Mouse (Mus musculus) ES-E14 (cell line): ENCODE measurements around the gene A230050P20Rik. TPM values are rescaled to one million over a fixed set of nuclear protein-coding genes. Genes with fewer than 3 reads are reported as not detected.

Experiments used
- DNase-seq: peaks from one replicate; pipeline ENCODE4 v3.0.0-alpha.2; 2013; ENCODE audit warnings: low read depth, low spot score
- H3K27ac ChIP-seq: 2 replicates; pipeline ENCODE4 v1.5.1; 2012; ENCODE audit warnings: low read depth, mild to moderate bottlenecking, low read length, moderate library complexity, mixed read lengths; ENCODE audit not compliant: poor library complexity, insufficient read depth, severe bottlenecking
- H3K36me3 ChIP-seq: 2 replicates; pipeline ENCODE4 v1.6.1; 2012; ENCODE audit warnings: mild to moderate bottlenecking, low read length, moderate library complexity, mixed read lengths; ENCODE audit not compliant: control insufficient read depth, poor library complexity, insufficient read depth, severe bottlenecking
- H3K4me1 ChIP-seq, 2 experiments: fragments of 150-350 bp in 1 of 2; sonication (generic) in 1 of 2; 2 replicates each; pipeline ENCODE4 v1.6.1; 2012; ENCODE audit warnings: low read length in 2 of 2, mild to moderate bottlenecking in 1 of 2, mixed read lengths in 1 of 2; ENCODE audit not compliant: control insufficient read depth in 2 of 2, insufficient read depth in 2 of 2, poor library complexity in 1 of 2
- H3K4me3 ChIP-seq, 2 experiments: fragments of 150-350 bp in 1 of 2; sonication (generic) in 1 of 2; 2 replicates each; pipeline ENCODE4 v1.5.1; 2012; ENCODE audit warnings: low read length in 2 of 2, low read depth in 1 of 2, mild to moderate bottlenecking in 1 of 2, mixed read lengths in 1 of 2; ENCODE audit not compliant: insufficient read depth in 1 of 2, poor library complexity in 1 of 2, severe bottlenecking in 1 of 2
- H3K9ac ChIP-seq: 2 replicates; pipeline ENCODE4 v1.6.1; 2012; ENCODE audit warnings: low read depth, mild to moderate bottlenecking, low read length, mixed read lengths; ENCODE audit not compliant: poor library complexity, insufficient read depth, severe bottlenecking
- H3K9me3 ChIP-seq: fragments of 150-350 bp; sonication (generic); 2 replicates; pipeline ENCODE4 v1.6.1; 2012; ENCODE audit warnings: low read depth, mild to moderate bottlenecking, low read length; ENCODE audit not compliant: control insufficient read depth, insufficient read depth
- CHD2 ChIP-seq: IDR thresholded peaks from 2 replicates; pipeline ENCODE4 v1.6.1; 2014; ENCODE audit warnings: mild to moderate bottlenecking, low read depth, low read length, inconsistent platforms
- HCFC1 ChIP-seq: IDR thresholded peaks from 2 replicates; pipeline ENCODE4 v1.6.1; 2012; ENCODE audit warnings: low read length, inconsistent platforms, borderline replicate concordance; ENCODE audit not compliant: insufficient read depth
- MAFK ChIP-seq: IDR thresholded peaks from 2 replicates; pipeline ENCODE4 v1.6.1; 2014; ENCODE audit warnings: mild to moderate bottlenecking, low read depth, low read length, inconsistent platforms; ENCODE audit not compliant: insufficient read depth
- ZC3H11A ChIP-seq: IDR thresholded peaks from 2 replicates; pipeline ENCODE4 v1.6.1; 2012; ENCODE audit warnings: low read depth, mild to moderate bottlenecking, inconsistent platforms, low read length, borderline replicate concordance
- ZNF384 ChIP-seq: IDR thresholded peaks from 2 replicates; pipeline ENCODE4 v1.6.1; 2012; ENCODE audit warnings: low read depth, low read length, inconsistent platforms
- in situ Hi-C, 2 experiments: fragments of 600-800 bp; cut with MboI; formaldehyde crosslinking; loops; one replicate each; pipeline ENCODE4 v1.15.1; 2025; ENCODE audit warnings: low sequenced_read_pairs in 2 of 2, inconsistent platforms in 1 of 2; ENCODE audit not compliant: unreplicated experiment in 2 of 2
- total RNA-seq: library from RNA; depleted of rRNA; stranded (reverse); fragments of 300-350 nt; gene quantifications from 2 replicates; pipeline ENCODE4 v1.2.3, GENCODE M21; 2012

The A230050P20Rik gene
- total RNA-seq, 1 experiment: 8.3 TPM

- H3K9ac ChIP-seq: peak overlapping the region; percentile 84
- H3K4me3 ChIP-seq: peak overlapping the region; percentile 66
- peaks cover 0 to 8% of the 10 kb centered on the region in 2 experiments; a peak in 2 of 4 replicates for H3K4me1 ChIP-seq
- H3K9me3 ChIP-seq: no peaks in the 10 kb centered on the region
- in situ Hi-C loops: no loop called here
- TF ChIP-seq MAFK (no peak), ZC3H11A (no peak), ZNF384 (no peak)
- H3K36me3 ChIP-seq: peaks cover 7% of the 10 kb centered on the region; the same call in 1 of the 2 replicates
- peak overlapping the region; percentile 68 for H3K27ac ChIP-seq
- DNase-seq: peak; percentile 97
Observed at GRCm38 (mm10) chr9:20878041-20878709, 9.7 kb downstream of the A230050P20Rik start.

GRCm38 (mm10) chr9:20878710-20879065 lies 10.2 kb downstream of the A230050P20Rik start:
- H3K27ac ChIP-seq: peak overlapping the region; percentile 68
- peak overlapping the region; percentile 66 for H3K4me3 ChIP-seq
- peaks cover 0 to 8% of the 10 kb centered on the region in 2 experiments; a peak in 2 of 4 replicates for H3K4me1 ChIP-seq
- H3K9ac ChIP-seq: peak overlapping the region; percentile 84
- no peaks in the 10 kb centered on the region for H3K9me3 ChIP-seq
- DNase-seq: no peak
- in situ Hi-C loops: no loop called here
- peaks cover 2% of the 10 kb centered on the region; the same call in 1 of the 2 replicates for H3K36me3 ChIP-seq
- TF ChIP-seq MAFK: no peak
- TF ChIP-seq CHD2: no peak
- no peak for TF ChIP-seq ZC3H11A
- no peak for TF ChIP-seq ZNF384
- no peak for TF ChIP-seq HCFC1

GRCm38 (mm10) chr9:20879097-20879792 lies 10.8 kb downstream of the A230050P20Rik start, which contains the start of gene Angptl6:
Gene Angptl6, minus strand, starts transcription at chr9:20879727.
- H3K4me1 ChIP-seq: peaks cover 0 to 8% of the 10 kb centered on the region in 2 experiments; a peak in 2 of 4 replicates
- H3K27ac ChIP-seq: peak within 1 kb of the TSS; percentile 68
- H3K9me3 ChIP-seq: no peaks in the 10 kb centered on the region
- no peak for DNase-seq
- peak within 1 kb of the TSS; percentile 66 for H3K4me3 ChIP-seq
- peak within 1 kb of the TSS; percentile 84 for H3K9ac ChIP-seq
- in situ Hi-C loops: no loop called here
- no peaks in the 10 kb centered on the region; the same call in 1 of the 2 replicates for H3K36me3 ChIP-seq
- TF ChIP-seq ZC3H11A: no peak
- no peak for TF ChIP-seq CHD2
- no peak for TF ChIP-seq HCFC1
- no peak for TF ChIP-seq MAFK
- no peak for TF ChIP-seq ZNF384

GRCm38 (mm10) chr9:20886563-20886962 lies 18.1 kb downstream of the A230050P20Rik start:
- Histone ChIP-seq H3K4me1 (peaks cover 0 to 12% of the 10 kb centered on the region in 2 experiments; a peak in 1 of 4 replicates), H3K36me3 (peaks cover 24% of the 10 kb centered on the region), H3K9ac (no peak overlapping the region), H3K9me3 (peaks cover 3% of the 10 kb centered on the region; the same call in 1 of the 2 replicates), H3K4me3 (no peak overlapping the region), H3K27ac (no peak overlapping the region)
- no peak for TF ChIP-seq ZC3H11A
- TF ChIP-seq ZNF384: no peak
- TF ChIP-seq CHD2: no peak
- no peak for TF ChIP-seq MAFK
- no peak for TF ChIP-seq HCFC1
- no peak for DNase-seq
- in situ Hi-C loops: no loop called here
